Mouse (Mus musculus): ENCODE results near the gene Hrh2.

The Hrh2 gene

GRCm38 (mm10) chr13:54192021-54192481 is at the start of gene Hrh2:
Gene Hrh2 (plus strand): TSS chr13:54192129.
- DNase-seq (ENCODE audit: low spot score): no peak

DNA sequence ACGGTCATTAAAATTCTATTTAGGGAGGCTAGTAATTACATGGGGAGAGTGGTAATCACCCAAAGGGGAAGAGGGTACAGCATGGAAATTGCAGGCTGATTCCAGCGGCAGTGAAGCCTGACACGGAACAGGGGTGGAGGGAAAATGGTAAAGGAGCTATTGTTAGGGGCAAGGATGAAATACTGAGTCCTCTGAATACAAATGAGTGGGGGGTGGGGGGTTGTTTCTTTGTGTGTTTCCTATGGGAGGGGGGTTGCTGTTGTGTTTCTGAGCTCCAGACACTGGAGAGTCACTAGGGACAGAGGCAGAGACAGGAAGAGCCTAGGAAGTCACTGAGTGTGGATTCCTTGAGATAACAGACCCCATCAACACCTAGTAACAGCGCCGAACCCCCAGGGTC is 48.1 kb upstream of the Hrh2 start:
- no peak for DNase-seq (ENCODE audit: low spot score)

- DNase-seq (ENCODE audit: low spot score): no peak
Measured at GRCm38 (mm10) chr13:54144624-54145023, 47.3 kb upstream of the Hrh2 start.

DNA sequence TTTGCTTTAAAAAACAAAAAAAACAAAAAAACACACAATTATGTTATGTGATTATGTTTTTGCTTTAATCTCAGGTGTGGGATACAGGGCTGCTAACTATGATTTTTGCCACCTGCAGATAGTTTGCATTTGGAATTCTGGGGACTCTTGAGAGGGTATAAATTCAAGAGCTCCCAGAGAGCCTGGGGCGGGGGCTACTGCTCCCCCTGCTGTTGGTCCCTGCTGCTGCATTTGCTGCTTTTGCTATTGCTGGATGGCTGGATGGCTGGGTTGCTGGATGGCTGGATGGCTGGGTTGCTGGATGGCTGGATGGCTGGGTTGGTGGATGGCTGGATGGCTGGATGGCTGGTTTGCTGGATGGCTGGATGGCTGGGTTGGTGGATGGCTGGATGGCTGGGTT is 44.6 kb upstream of the Hrh2 start:
- DNase-seq (ENCODE audit: low spot score): no peak

DNA sequence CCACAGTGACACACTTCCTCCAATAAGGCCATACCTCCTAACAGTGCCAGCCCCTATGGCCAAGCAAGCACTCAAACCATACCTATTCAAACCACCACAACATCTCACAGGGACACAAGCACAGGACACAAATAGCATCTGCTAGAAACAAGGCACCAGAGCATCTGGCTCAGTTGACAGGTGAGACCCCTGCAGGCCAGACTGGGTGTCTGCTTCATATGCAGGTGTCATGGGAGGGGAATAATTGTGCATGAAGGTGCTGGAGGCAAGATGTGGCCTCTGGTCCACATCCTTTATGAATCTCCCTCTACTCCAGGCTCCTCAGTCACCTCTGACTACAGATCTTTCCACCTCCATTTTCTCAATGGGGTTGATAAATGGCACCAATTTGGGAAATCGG is 39.5 kb upstream of the Hrh2 start:
- DNase-seq (ENCODE audit: low spot score): no peak

DNA sequence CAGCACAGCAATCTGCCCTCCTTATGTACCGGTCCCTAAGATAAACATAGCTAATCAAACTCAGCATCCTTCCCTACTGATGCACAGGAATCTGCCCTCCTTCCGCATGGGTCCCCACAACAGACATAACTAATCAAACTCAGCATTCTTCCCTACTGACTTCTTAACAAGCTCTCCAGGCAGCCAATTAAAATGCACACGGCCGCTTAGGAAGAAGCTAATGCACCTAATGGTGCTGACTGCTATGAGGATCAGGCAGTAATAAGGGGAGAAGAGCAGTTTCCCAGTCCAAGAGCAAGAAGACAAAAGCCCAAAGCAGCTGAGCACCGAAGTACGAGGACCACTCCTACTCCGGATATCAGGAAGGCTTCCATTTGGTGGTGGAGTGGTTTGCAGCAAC is 39.0 kb upstream of the Hrh2 start:
- DNase-seq (ENCODE audit: low spot score): no peak

DNA sequence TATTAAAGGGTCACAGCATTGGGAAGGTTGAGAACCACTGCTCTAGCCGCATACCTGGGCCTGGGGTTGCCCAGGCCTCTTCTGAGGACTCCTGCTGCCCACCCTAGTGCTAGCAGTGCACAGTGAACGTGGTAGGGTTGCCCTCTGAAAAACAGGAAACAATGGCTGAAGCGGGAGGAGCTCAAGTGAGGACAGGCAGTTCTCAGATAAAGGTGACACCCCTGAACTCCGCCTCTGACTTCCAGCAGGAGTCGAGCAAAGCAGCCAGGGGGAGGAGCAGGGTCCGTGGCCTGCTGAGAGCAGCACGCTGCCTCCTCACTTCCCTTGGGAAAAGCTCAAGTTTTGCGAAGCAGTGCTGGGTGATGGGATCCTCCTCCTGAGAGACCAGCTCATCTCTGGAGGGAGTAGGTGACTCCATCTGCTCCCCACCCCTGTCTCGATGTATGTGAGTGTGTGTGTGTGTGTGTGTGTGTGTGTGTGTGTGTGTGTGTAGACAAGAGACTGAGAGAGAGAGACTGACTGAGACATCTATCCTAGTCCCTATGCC is 38.2 kb upstream of the Hrh2 start:
- no peak for DNase-seq (ENCODE audit: low spot score)

GRCm38 (mm10) chr13:54155822-54156221 is 36.1 kb upstream of the Hrh2 start:
- no peak for DNase-seq (ENCODE audit: low spot score)

DNA sequence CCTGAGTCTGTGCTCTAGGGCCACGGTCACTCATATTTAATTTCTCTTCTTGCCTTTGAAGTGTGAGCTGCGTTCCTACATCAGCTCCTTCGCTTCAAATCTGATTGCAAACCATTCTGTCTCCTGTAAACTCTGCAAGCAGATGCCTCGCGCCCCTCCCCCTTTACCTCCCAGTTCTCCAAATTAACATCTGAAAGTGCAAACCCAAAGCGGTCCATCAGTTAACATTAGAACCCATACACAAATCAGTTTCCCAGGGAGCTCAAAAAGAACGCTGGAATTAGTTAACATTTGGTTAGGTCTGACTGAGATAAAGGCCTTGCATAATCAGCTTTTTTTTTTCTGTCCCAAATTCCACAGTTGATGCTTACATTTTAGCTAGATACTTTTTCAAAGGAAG is 32.7 kb upstream of the Hrh2 start:
- no peak for DNase-seq (ENCODE audit: low spot score)

DNA sequence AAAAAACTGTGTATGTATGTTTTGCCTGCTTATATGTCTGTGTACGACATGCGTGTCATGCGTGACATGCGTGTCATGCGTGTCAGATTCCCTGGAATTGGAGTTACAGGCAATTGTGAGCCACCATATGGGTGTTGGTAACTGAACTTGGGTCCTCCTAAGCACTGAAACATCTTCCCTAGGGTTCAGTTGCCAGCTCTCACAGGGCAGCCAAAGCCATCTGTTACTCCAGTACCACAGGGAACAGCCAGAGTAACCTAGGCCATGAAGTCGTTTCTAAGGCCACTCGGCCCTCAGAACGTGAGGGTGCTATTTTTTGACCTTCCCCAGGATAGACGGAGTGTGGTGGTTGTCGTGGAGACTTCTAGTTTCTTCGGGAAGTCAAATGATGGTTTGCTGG is 32.2 kb upstream of the Hrh2 start:
- no peak for DNase-seq (ENCODE audit: low spot score)

DNA sequence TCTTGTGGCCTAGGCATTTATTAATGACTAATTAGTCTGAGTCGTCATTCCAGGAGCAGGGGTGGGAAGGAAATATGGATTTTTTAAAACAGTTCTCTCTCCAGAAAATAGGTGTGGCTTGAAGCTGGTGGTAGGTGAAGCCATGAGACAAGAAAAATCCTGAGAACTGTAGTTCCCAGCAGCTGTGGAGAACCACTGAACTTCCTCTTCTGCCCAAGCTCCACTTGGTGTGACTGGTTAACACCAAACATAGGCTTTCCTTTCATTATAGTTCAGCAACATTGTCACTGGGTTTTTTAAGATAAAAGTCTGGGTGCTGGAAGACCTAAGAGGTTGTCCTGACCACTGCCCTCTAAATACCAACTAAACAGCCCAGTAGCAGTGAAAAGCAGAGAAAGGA is 31.4 kb upstream of the Hrh2 start:
- no peak for DNase-seq (ENCODE audit: low spot score)

DNA sequence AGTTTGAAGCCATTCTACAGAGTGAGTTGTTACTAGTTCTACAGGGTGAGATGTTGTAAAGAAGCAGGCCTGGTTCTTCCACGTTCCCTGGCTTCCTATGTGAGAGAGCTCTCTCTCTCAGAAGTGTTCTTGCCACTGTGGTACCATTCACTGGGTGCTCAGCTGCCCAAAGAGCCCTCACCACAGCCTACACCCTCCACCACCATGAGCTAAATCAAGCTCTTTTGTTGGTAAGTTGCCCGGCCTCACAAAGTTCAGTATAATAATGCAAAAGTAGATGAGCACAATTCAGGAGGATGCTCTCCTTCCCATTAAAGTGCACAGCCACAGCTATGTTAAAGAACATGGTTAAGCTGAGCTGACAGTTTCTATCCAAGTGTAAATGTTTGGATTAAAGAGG is 30.4 kb upstream of the Hrh2 start:
- no peak for DNase-seq (ENCODE audit: low spot score)

DNA sequence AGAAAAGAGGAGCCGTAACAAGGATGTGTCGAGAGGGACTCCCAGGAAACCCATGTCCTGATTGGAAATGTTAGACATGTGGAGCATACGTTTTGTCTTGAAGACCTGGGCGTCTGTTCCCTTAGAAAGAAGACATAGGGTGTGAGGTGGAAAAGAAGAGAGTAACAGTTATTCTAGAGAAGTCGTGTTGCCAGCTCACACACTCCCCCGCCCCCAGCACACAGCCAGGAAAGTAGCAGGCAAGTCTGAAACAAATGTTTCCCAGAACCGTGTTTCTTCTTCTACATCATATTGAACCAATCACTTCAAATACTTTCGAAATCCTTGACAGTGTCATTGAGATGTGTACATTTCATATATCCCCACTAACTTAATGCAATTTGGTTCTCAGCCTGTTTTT is 28.6 kb upstream of the Hrh2 start:
- no peak for DNase-seq (ENCODE audit: low spot score)

DNA sequence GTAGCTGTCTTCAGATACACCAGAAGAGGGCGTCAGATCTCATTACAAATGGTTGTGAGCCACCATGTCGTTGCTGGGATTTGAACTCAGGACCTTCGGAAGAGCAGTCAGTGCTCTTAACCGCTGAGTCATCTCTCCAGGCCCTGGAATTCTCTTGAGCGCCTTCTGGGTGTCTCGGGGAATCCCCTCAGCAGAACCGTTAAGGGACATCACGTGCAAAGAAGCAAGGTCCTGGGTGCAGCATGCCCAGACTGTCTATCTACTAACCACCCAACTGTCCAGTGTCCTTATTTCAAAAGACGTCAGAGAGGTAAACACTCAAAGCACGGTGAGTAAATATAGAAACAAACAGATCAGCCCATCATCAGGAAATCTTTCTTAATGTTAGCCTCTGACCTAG is 27.5 kb upstream of the Hrh2 start:
- DNase-seq (ENCODE audit: low spot score): no peak

- DNase-seq (ENCODE audit: low spot score): no peak
Measured at GRCm38 (mm10) chr13:54165066-54165465, 26.9 kb upstream of the Hrh2 start.

- no peak for DNase-seq (ENCODE audit: low spot score)
Measured at GRCm38 (mm10) chr13:54165765-54166164, 26.2 kb upstream of the Hrh2 start.

GRCm38 (mm10) chr13:54167036-54167435 is 24.9 kb upstream of the Hrh2 start:
- no peak for DNase-seq (ENCODE audit: low spot score)

GRCm38 (mm10) chr13:54168675-54169074 is 23.3 kb upstream of the Hrh2 start:
- no peak for DNase-seq (ENCODE audit: low spot score)

- no peak for DNase-seq (ENCODE audit: low spot score)
Measured at GRCm38 (mm10) chr13:54170288-54170687, 21.6 kb upstream of the Hrh2 start.

DNA sequence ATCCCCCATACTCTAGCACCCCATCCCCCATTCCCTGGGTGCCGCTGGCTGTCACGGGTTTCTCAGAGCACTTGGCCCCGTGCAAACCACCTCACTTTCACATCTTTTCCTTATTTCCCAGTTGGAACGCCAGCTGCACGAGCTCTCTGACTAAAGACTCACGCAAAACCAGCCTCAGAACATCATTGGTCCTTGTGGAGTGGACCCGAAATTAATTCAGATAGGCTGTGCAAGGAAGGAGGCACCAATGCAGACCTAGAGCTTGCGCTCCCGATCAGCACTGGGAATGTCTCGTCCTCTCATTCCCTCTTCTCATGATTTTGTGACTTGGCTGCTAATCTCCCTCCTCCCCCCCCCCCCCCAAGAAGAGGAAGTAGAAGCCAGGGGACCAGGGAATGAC is 20.6 kb upstream of the Hrh2 start:
- DNase-seq (ENCODE audit: low spot score): no peak

- no peak for DNase-seq (ENCODE audit: low spot score)
Measured at GRCm38 (mm10) chr13:54171761-54172160, 20.2 kb upstream of the Hrh2 start.

DNA sequence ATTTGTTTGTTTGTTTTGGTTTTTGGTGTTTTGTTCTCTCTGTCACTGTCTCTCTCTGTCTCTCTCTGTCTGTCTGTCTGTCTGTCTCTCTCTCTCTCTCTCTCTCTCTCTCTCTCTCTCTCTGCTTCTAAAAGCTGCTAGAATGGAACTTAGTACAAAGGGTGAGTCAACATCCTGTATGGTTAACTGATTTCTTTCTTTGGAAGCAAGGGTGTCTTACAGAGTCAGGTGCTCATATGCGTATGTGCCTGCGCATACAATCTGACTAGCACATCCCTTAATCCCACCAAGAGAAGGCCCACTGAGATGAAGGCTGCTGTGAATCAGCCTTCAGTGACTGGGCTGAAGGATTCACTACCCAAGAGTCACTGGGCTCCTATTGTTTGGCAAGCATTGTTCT is 18.0 kb upstream of the Hrh2 start:
- DNase-seq (ENCODE audit: low spot score): no peak

- no peak for DNase-seq (ENCODE audit: low spot score)
Measured at GRCm38 (mm10) chr13:54174703-54175102, 17.2 kb upstream of the Hrh2 start.

DNA sequence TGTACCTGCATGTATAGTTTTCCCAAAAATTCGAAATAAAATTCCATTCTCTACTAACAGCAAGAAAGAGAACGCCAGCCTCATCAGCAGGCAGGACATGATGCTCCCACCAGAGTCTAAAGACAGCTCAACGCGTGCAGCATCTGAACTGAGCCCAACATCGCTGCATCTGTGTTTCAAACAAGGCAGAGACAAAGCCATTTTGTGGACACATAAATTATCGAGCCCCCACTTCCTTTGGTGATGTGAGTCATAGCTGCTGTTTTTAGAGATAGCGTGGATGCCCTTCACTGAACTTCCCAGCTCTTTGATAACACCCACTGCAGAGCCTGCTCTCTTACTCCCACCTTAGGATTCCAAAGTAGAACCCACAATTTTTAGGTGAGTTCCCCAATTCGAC is 16.5 kb upstream of the Hrh2 start:
- DNase-seq (ENCODE audit: low spot score): no peak

Measured in c-Kit-positive CD71-positive TER-119-positive erythroid progenitor cells, embryonic 14.5 days (primary cell).